Mouse (Mus musculus) heart, adult 18-20 months (tissue): ENCODE measurements at regions not wholly inside any gene's neighbourhood (a gene's known extent, or its start where the extent isn't known, plus 50 kb on each side); places are given as distances from the start of the nearest gene placed in this dataset.
A peak's percentile ranks its signal among the peaks of the same experiment; 100 is the strongest.

Experiments used
- DNase-seq, 2 experiments: peaks; one replicate each; pipeline ENCODE4 v3.0.0; 2021 to 2022; ENCODE audit warnings: mixed read lengths in 1 of 2

DNA sequence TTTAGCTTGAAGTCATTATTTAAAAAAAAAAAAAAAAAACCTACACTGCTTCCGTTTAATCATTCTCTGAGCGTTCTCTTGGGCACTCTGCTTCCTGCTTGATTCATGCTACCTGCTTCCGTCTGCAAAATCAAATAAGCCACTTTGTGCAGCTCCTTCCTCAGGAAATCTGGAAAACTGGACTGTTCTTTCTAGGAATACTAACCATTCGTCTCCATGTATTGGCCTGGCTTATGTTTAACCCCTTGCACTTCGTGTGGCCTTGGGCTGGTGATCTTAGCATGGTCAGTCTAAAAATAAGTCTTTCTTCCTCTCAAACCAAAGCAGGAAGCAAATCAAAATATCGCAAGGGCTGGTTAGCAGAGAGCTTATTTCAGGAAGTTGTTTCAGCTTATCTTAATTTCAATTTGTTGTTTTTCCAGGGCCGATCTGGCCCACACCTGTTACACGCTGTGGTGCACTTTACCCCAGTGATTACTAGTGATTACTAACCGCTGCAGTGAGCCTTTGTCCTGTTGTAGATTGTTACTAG lies 68.5 kb upstream of the Lcorl start:
- DNase-seq: peak; percentile 19 to 30

DNA sequence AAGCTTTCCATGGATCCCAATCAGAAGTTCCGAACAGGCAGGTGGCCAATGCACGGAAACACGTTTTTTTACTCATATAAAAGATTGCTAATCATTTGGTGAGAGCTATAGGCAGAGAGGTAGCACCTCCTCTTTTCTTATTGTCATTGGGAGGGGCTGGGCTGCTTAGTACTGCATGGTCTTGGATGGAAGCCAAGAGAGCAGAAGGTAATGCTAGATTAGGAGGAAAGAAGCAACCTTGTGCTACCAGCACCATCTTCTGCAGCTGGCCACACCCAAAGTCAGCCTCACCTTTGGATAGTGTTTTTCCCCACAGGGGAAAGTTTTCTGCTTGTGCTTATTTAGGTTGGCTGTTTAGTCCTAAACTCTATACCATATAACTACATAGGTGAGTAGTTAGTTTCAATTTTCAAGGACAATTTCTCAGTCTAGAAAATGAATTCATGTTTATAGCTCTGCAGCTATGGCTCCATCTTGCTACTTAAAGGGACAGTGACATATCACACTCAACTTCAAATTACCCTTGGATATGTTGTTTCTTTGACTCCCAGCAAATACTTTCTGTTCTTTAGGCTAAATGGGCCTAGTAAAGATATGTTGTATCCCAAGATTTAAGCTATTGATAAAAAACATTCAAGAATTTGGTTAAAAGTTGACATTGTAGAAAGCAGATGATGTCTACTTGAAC lies 66.6 kb upstream of the Lcorl start:
- DNase-seq: no peak
